Mouse (Mus musculus): ENCODE measurements around the gene Kif19a.

Kif19a gene

GRCm38 (mm10) chr11:114764820-114765818 is at the start of gene Kif19a:
TSS of gene Kif19a (plus strand) at chr11:114765388.
- peak; percentile 78 for DNase-seq (ENCODE audit: extremely low spot score, low spot score)

- DNase-seq (ENCODE audit: extremely low spot score, low spot score): no peak
Measured at GRCm38 (mm10) chr11:114715531-114715930, 49.7 kb upstream of the Kif19a start.

- no peak for DNase-seq (ENCODE audit: extremely low spot score, low spot score)
Measured at GRCm38 (mm10) chr11:114720535-114720934, 44.7 kb upstream of the Kif19a start.

GRCm38 (mm10) chr11:114722438-114722837 is 42.8 kb upstream of the Kif19a start:
- DNase-seq (ENCODE audit: extremely low spot score, low spot score): no peak

GRCm38 (mm10) chr11:114723030-114723429 is 42.2 kb upstream of the Kif19a start:
- DNase-seq (ENCODE audit: extremely low spot score, low spot score): no peak

- no peak for DNase-seq (ENCODE audit: extremely low spot score, low spot score)
Measured at GRCm38 (mm10) chr11:114724787-114725590, 40.2 kb upstream of the Kif19a start.

GRCm38 (mm10) chr11:114726965-114727825 is 38.0 kb upstream of the Kif19a start, which contains the start of gene Dnaic2:
TSS of gene Dnaic2 (plus strand) at chr11:114727408.
- peak; percentile 76 for DNase-seq (ENCODE audit: extremely low spot score, low spot score)

- no peak for DNase-seq (ENCODE audit: extremely low spot score, low spot score)
Measured at GRCm38 (mm10) chr11:114727826-114728186, 37.4 kb upstream of the Kif19a start.

- no peak for DNase-seq (ENCODE audit: extremely low spot score, low spot score)
Measured at GRCm38 (mm10) chr11:114728333-114728732, 36.9 kb upstream of the Kif19a start.

GRCm38 (mm10) chr11:114729832-114730363 is 35.3 kb upstream of the Kif19a start:
- no peak for DNase-seq (ENCODE audit: extremely low spot score, low spot score)

GRCm38 (mm10) chr11:114731711-114732110 is 33.5 kb upstream of the Kif19a start:
- no peak for DNase-seq (ENCODE audit: extremely low spot score, low spot score)

- DNase-seq (ENCODE audit: extremely low spot score, low spot score): no peak
Measured at GRCm38 (mm10) chr11:114732890-114733289, 32.3 kb upstream of the Kif19a start.

GRCm38 (mm10) chr11:114736111-114736510 is 29.1 kb upstream of the Kif19a start:
- no peak for DNase-seq (ENCODE audit: extremely low spot score, low spot score)

- DNase-seq (ENCODE audit: extremely low spot score, low spot score): peak; percentile 63
Measured at GRCm38 (mm10) chr11:114736913-114737624, 28.1 kb upstream of the Kif19a start.

GRCm38 (mm10) chr11:114740598-114740997 is 24.6 kb upstream of the Kif19a start:
- peak; percentile 42 for DNase-seq (ENCODE audit: extremely low spot score, low spot score)

GRCm38 (mm10) chr11:114741451-114741850 is 23.7 kb upstream of the Kif19a start:
- peak; percentile 52 for DNase-seq (ENCODE audit: extremely low spot score, low spot score)

- DNase-seq (ENCODE audit: extremely low spot score, low spot score): peak; percentile 97
Measured at GRCm38 (mm10) chr11:114745134-114745533, 20.1 kb upstream of the Kif19a start.

- no peak for DNase-seq (ENCODE audit: extremely low spot score, low spot score)
Measured at GRCm38 (mm10) chr11:114747564-114748138, 17.5 kb upstream of the Kif19a start.

GRCm38 (mm10) chr11:114769911-114770310 is 4.7 kb downstream of the Kif19a start:
- DNase-seq (ENCODE audit: extremely low spot score, low spot score): no peak

- no peak for DNase-seq (ENCODE audit: extremely low spot score, low spot score)
Measured at GRCm38 (mm10) chr11:114771896-114772295, 6.7 kb downstream of the Kif19a start.

Measured in neural tube, embryonic 10.5 days (tissue).